Mouse (Mus musculus) forebrain, embryonic 11.5 days (tissue): ENCODE measurements around the gene Sirpb1c. TPM values are rescaled to one million over a fixed set of nuclear protein-coding genes. Genes with fewer than 3 reads are reported as not detected.
"Not testable (repeated sequence)": the region's sequence is repeated elsewhere in the genome, so short reads cannot be mapped to it uniquely, and the experiment has no call there.

ENCODE experiments used
- ATAC-seq: fragments of 200-750 bp; cut with Nextera tagmentation; replicated peaks from 2 replicates; pipeline ENCODE4 v1.8.0; 2017; ENCODE audit warnings: moderate TSS enrichment; ENCODE audit not compliant: low FRiP score
- DNase-seq: peaks from one replicate; pipeline ENCODE4 v3.0.0-alpha.2; 2017; ENCODE audit warnings: low spot score
- H3K27ac ChIP-seq: fragments of 300-500 bp; sonication (generic); 2 replicates; pipeline ENCODE4 v1.5.1; 2014; ENCODE audit warnings: low read depth, low read length
- H3K27me3 ChIP-seq: fragments of 300-500 bp; sonication (generic); 2 replicates; pipeline ENCODE4 v1.6.1; 2014; ENCODE audit warnings: mild to moderate bottlenecking, low read length, mixed read lengths; ENCODE audit not compliant: control insufficient read depth, insufficient read depth
- H3K36me3 ChIP-seq: fragments of 300-500 bp; sonication (generic); 2 replicates; pipeline ENCODE4 v1.6.1; 2014; ENCODE audit warnings: mild to moderate bottlenecking, low read length, moderate library complexity, mixed read lengths; ENCODE audit not compliant: control insufficient read depth, insufficient read depth
- H3K4me1 ChIP-seq: fragments of 300-500 bp; sonication (generic); replicated peaks from 2 replicates; pipeline ENCODE4 v1.6.1; 2014; ENCODE audit warnings: low read length, mixed read lengths; ENCODE audit not compliant: control insufficient read depth, insufficient read depth
- H3K4me2 ChIP-seq: fragments of 300-500 bp; sonication (generic); 2 replicates; pipeline ENCODE4 v1.6.1; 2014; ENCODE audit warnings: low read depth, mild to moderate bottlenecking, low read length, moderate library complexity, mixed read lengths; ENCODE audit not compliant: severe bottlenecking
- H3K4me3 ChIP-seq: fragments of 300-500 bp; sonication (generic); 2 replicates; pipeline ENCODE4 v1.5.1; 2014; ENCODE audit warnings: low read depth, low read length
- H3K9ac ChIP-seq: fragments of 300-500 bp; sonication (generic); 2 replicates; pipeline ENCODE4 v1.6.1; 2014; ENCODE audit warnings: low read length
- H3K9me3 ChIP-seq: fragments of 300-500 bp; sonication (generic); 2 replicates; pipeline ENCODE4 v1.6.1; 2016; ENCODE audit warnings: low read length, mixed read lengths; ENCODE audit not compliant: control insufficient read depth
- WGBS: fragments of 180-500 bp; shearing (Covaris S2); extraction: QIAGEN DNeasy Blood & Tissue Kit; methylation state at CpG from one replicate; pipeline ENCODE4 v1.1.7; 2014; 5-methylcytosine and 5-hydroxymethylcytosine counted together
- polyA plus RNA-seq: library from polyadenylated mRNA; unstranded; fragments of >200 nt; fragmentation: Nextera tagmentation; extraction: Ambion mirVana; gene quantifications from 2 replicates; pipeline ENCODE4 v1.2.1, GENCODE M21; 2014

Sirpb1c gene
- not detected in 2 replicates for polyA plus RNA-seq

DNA sequence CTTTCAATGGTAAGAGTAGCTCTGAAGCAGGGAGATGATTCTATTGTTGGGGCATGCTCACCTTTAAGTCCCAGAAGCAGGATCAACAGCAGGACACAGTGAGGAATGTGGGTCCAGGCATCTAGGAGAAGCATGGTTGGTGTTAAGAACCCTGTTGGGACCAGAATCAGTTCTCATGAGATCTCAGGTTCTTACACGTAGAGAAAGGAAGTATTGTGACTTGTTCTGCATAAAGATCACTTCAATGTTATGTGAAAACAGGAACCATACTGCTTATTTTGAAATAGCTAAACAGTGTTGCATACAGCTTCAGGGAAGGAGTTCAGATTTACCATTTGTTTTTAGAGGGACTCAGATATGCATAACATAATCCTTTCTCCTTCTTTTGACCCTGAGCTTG is at the start of gene Sirpb1c:
Sirpb1c (minus strand) TSS at position 249 of the 400 bp plus-strand sequence.
- not testable (repeated sequence) for H3K4me1 ChIP-seq

DNA sequence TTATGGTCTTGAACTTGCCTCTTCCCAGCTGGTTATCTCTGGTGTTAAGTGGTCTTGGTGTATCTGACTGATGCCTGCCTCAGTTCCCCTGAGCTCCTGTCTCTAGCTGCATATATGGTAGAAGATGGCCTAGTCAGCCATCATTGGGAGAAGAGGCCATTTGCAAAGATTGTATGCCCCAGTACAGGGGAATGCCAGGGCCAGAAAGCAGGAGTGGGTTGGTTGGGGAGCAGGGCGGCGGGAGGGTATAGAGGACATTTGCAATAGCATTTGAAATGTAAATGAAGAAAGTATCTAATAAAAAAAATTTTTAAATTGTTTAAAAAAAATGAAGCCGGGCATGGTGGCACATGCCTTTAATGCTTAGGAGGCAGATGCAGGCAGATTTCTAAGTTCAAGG is 38.1 kb upstream of the Sirpb1c start:
- 91% methylated on average over 3 of the region's 3 CpGs for WGBS
- H3K36me3 ChIP-seq = no peaks in the 10 kb centered on the region

More for the DNA sequence above, at the start of gene Sirpb1c:
- not testable (repeated sequence) for H3K9ac ChIP-seq, H3K27ac ChIP-seq, DNase-seq, H3K27me3 ChIP-seq, ATAC-seq, H3K4me2 ChIP-seq, H3K36me3 ChIP-seq, H3K4me3 ChIP-seq
- H3K9me3 ChIP-seq = peaks cover 11% of the 10 kb centered on the region; the same call in 1 of the 2 replicates
- WGBS = no CpG with 5 or more reads among the region's 1 CpGs

DNA sequence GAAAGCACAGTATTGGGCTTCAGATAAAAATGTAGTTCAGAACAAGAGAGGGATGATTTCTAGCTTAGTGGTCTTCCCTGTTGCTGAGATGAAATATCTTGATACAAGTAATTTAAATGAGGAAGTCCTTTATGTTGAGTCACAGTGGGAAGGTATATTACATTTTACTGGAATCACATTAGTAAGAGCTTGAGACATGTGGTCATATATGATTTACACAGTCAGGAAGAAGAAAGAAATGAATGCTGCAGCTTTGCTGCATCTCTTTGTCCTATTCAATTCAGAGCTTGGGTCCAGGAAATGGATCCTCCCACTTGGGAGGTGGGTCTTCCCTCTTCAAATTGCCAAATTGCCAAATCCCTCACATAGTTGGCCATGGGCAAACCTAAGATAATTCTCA is 7.4 kb upstream of the Sirpb1c start:
- H3K4me1 ChIP-seq, DNase-seq, H3K4me3 ChIP-seq, H3K27me3 ChIP-seq, H3K9me3 ChIP-seq, H3K4me2 ChIP-seq, H3K9ac ChIP-seq, H3K36me3 ChIP-seq, ATAC-seq, H3K27ac ChIP-seq: not testable (repeated sequence)

More for the DNA sequence above, 38.1 kb upstream of the Sirpb1c start:
- H3K4me2 ChIP-seq = no peak overlapping the region
- H3K9me3 ChIP-seq = no peaks in the 10 kb centered on the region; the same call in 1 of the 2 replicates
- no peak for DNase-seq
- H3K9ac ChIP-seq = no peak overlapping the region
- no peaks in the 10 kb centered on the region for H3K27me3 ChIP-seq
- no peak overlapping the region for H3K27ac ChIP-seq
- H3K4me3 ChIP-seq = no peak overlapping the region
- no peak for ATAC-seq
- H3K4me1 ChIP-seq = no peaks in the 10 kb centered on the region

DNA sequence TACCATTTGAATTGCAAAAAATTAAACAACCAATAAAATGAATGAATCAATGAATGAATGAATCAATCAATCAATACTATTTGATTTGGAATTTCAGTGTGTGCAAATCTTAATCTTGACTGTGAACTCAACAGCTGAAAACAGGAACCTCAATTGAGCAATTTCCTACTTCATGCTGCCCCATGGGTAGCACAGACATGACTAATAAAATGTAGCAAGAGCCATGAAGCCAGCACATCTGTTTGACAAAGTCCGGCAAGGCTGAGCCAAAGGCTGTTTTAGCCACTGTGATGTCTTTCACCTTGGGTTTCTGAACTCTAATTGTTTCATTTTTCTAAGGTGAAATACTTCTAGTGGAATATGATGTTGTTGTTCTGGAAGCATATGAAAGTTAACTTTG is 1.6 kb upstream of the Sirpb1c start:
- ATAC-seq (no peak), DNase-seq (no peak)
- no peak overlapping the region for H3K27ac ChIP-seq
- WGBS = 97% methylated on average over 1 of the region's 1 CpGs
- no peak overlapping the region for H3K9ac ChIP-seq
- H3K4me3 ChIP-seq = no peak overlapping the region
- H3K36me3 ChIP-seq = no peaks in the 10 kb centered on the region
- H3K27me3 ChIP-seq = no peaks in the 10 kb centered on the region
- no peak overlapping the region for H3K4me2 ChIP-seq
- peaks cover 11% of the 10 kb centered on the region; the same call in 1 of the 2 replicates for H3K9me3 ChIP-seq
- H3K4me1 ChIP-seq = no peaks in the 10 kb centered on the region

DNA sequence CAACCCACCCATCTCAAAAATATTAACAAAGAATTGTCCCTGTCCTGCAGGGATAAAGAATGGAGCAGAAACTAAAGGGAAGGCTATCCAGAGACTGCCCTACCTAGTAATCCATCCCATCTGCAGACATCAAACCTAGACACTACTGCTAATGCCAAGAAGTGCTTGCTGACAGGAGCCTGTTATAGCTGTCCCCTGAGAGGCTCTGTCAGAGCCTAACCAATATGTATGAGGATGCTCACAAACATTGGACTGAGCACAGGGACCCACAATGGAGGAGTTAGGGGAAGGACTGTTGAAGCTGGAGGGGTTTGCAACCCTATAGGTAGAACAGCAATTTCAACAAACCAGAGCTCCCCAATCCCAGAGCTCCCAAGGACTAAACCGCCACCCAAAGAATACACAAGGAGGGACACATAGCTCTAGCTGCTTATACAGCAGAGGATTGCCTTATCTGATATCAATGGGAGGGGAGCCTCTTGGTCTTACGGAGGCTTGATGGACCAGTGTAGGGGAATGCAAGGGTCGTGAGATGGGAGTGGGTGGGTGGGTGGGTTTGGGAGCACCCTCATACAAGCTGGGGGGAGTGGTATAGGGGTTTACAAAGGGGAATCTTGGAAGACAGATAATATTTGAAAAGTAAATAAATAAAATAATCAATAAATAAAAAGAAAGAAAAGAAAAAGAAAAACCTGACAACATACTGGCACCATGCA is 838 bp downstream of the Sirpb1c start:
- peaks cover 11% of the 10 kb centered on the region; the same call in 1 of the 2 replicates for H3K9me3 ChIP-seq
- 80% methylated on average over 3 of the region's 3 CpGs for WGBS
- no peaks in the 10 kb centered on the region for H3K36me3 ChIP-seq
- ATAC-seq (0 out of 2 replicates have a peak, but pooled peaks have one; percentile 28), DNase-seq (no peak)
- H3K27ac ChIP-seq = no peak overlapping the region
- no peaks in the 10 kb centered on the region for H3K27me3 ChIP-seq
- no peak overlapping the region for H3K9ac ChIP-seq
- no peak overlapping the region for H3K4me2 ChIP-seq
- no peak overlapping the region for H3K4me3 ChIP-seq
- no peaks in the 10 kb centered on the region for H3K4me1 ChIP-seq

DNA sequence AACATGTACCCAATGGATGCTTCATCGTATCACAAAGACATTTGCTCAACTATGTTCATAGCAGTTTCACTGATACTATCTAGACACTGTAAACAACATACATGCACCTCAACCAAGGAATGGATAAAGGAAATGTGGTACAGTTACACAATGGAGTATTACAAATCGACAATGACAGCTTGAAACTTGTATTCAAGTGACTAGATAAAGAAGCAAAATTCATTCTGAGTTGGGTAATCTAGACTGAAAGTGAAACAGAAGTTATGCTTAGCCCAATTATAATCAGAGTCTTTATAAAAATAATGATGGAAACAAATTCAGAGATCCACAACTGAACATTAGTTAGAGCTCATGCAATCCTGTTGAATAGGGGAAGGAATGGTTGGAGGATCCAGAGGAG is 74.7 kb downstream of the Sirpb1c start:
- not testable (repeated sequence) for H3K9me3 ChIP-seq, ATAC-seq, H3K4me2 ChIP-seq, H3K36me3 ChIP-seq, H3K9ac ChIP-seq, H3K4me3 ChIP-seq, H3K27ac ChIP-seq, DNase-seq, H3K27me3 ChIP-seq, H3K4me1 ChIP-seq
- 78% methylated on average over 2 of the region's 2 CpGs for WGBS

Other genes with a start within 250 kb of the Sirpb1c start
- not detected in 2 replicates for gene Gm5150, start 157.9 kb upstream of the Sirpb1c start, polyA plus RNA-seq